Mouse (Mus musculus) kidney, embryonic 16.5 days (tissue): ENCODE data around the gene Parp11. TPM values are rescaled to one million over a fixed set of nuclear protein-coding genes. Genes with fewer than 3 reads are reported as not detected.
"Not testable (repeated sequence)": the region's sequence is repeated elsewhere in the genome, so short reads cannot be mapped to it uniquely, and the experiment has no call there.

ENCODE experiments used
- ATAC-seq: fragments of 200-750 bp; cut with Nextera tagmentation; 2 replicates; pipeline ENCODE4 v1.8.0; 2017; ENCODE audit warnings: moderate TSS enrichment; ENCODE audit not compliant: low FRiP score, low TSS enrichment
- H3K27ac ChIP-seq: fragments of 300-500 bp; sonication (generic); 2 replicates; pipeline ENCODE4 v1.5.1; 2014; ENCODE audit warnings: low read length
- H3K27me3 ChIP-seq: fragments of 300-500 bp; sonication (generic); 2 replicates; pipeline ENCODE4 v1.6.1; 2014; ENCODE audit warnings: low read length, control low read depth, mixed read lengths; ENCODE audit not compliant: insufficient read depth
- H3K36me3 ChIP-seq: fragments of 300-500 bp; sonication (generic); 2 replicates; pipeline ENCODE4 v1.6.1; 2014; ENCODE audit warnings: low read length, control low read depth, mixed read lengths; ENCODE audit not compliant: insufficient read depth
- H3K4me1 ChIP-seq: fragments of 300-500 bp; sonication (generic); 2 replicates; pipeline ENCODE4 v1.6.1; 2014; ENCODE audit warnings: low read length, control low read depth, mixed read lengths; ENCODE audit not compliant: insufficient read depth
- H3K4me2 ChIP-seq: fragments of 300-500 bp; sonication (generic); replicated peaks from 2 replicates; pipeline ENCODE4 v1.6.1; 2014; ENCODE audit warnings: low read depth, low read length
- H3K4me3 ChIP-seq: fragments of 300-500 bp; sonication (generic); 2 replicates; pipeline ENCODE4 v1.5.1; 2014; ENCODE audit warnings: mild to moderate bottlenecking, low read length
- H3K9ac ChIP-seq: fragments of 300-500 bp; sonication (generic); replicated peaks from 2 replicates; pipeline ENCODE4 v1.6.1; 2014; ENCODE audit warnings: low read length
- H3K9me3 ChIP-seq: fragments of 300-500 bp; sonication (generic); 2 replicates; pipeline ENCODE4 v1.6.1; 2016; ENCODE audit warnings: low read length, control low read depth
- WGBS: fragments of 180-500 bp; shearing (Covaris S2); extraction: QIAGEN DNeasy Blood & Tissue Kit; methylation state at CpG from one replicate; pipeline ENCODE4 v1.1.7; 2014; 5-methylcytosine and 5-hydroxymethylcytosine counted together
- polyA plus RNA-seq: library from polyadenylated mRNA; unstranded; fragments of >200 nt; fragmentation: Nextera tagmentation; extraction: Ambion mirVana; gene quantifications from 2 replicates; pipeline ENCODE4 v1.2.1, GENCODE M21; 2015

Gene Parp11
- polyA plus RNA-seq, 1 experiment from 2014 or later: 23.9 TPM

- WGBS: 85% methylated on average over 6 of the region's 12 CpGs
- H3K9ac ChIP-seq, H3K4me1 ChIP-seq, H3K27me3 ChIP-seq, H3K36me3 ChIP-seq, H3K4me2 ChIP-seq, H3K4me3 ChIP-seq, H3K27ac ChIP-seq, ATAC-seq: not testable (repeated sequence)
- 0 out of 2 replicates have a peak, but pooled peaks cover 10% of the 10 kb centered on the region for H3K9me3 ChIP-seq
These were observed 67.1 kb downstream of the Parp11 start for GRCm38 (mm10) chr6:127513776-127514175.

- H3K36me3 ChIP-seq: no peaks in the 10 kb centered on the region
- 46% methylated on average over 8 of the region's 8 CpGs for WGBS
- H3K9ac ChIP-seq: no peak overlapping the region
- ATAC-seq: peak; percentile 79; the same call in 1 of the 2 replicates
- H3K27me3 ChIP-seq: no peaks in the 10 kb centered on the region
- peaks cover 19% of the 10 kb centered on the region for H3K4me1 ChIP-seq
- no peak overlapping the region for H3K27ac ChIP-seq
- H3K4me2 ChIP-seq: 0 out of 2 replicates have a peak overlapping the region, but pooled peaks have one; percentile 10
- no peaks in the 10 kb centered on the region for H3K9me3 ChIP-seq
- no peak overlapping the region for H3K4me3 ChIP-seq
These were observed 74.5 kb downstream of the Parp11 start for GRCm38 (mm10) chr6:127521176-127521575.

GRCm38 (mm10) chr6:127522326-127522725 is 75.7 kb downstream of the Parp11 start:
- Histone ChIP-seq H3K9ac (no peak overlapping the region), H3K4me1 (peaks cover 19% of the 10 kb centered on the region), H3K27ac (no peak overlapping the region), H3K9me3 (no peaks in the 10 kb centered on the region), H3K4me3 (no peak overlapping the region), H3K27me3 (no peaks in the 10 kb centered on the region), H3K36me3 (no peaks in the 10 kb centered on the region), H3K4me2 (no peak overlapping the region)
- 13% methylated on average over 9 of the region's 9 CpGs for WGBS
- no peak for ATAC-seq

- H3K4me2 ChIP-seq: no peak overlapping the region
- H3K36me3 ChIP-seq: no peaks in the 10 kb centered on the region
- no peak overlapping the region for H3K27ac ChIP-seq
- H3K4me3 ChIP-seq: no peak overlapping the region
- ATAC-seq: no peak
- H3K9me3 ChIP-seq: no peaks in the 10 kb centered on the region
- H3K9ac ChIP-seq: no peak overlapping the region
- peaks cover 19% of the 10 kb centered on the region for H3K4me1 ChIP-seq
- 37% methylated on average over 8 of the region's 8 CpGs for WGBS
- no peaks in the 10 kb centered on the region for H3K27me3 ChIP-seq
These were observed 77.8 kb downstream of the Parp11 start for GRCm38 (mm10) chr6:127524442-127524841.

- no peaks in the 10 kb centered on the region for H3K27me3 ChIP-seq
- peaks cover 3% of the 10 kb centered on the region; the same call in 1 of the 2 replicates for H3K4me1 ChIP-seq
- ATAC-seq: no peak
- no peaks in the 10 kb centered on the region for H3K9me3 ChIP-seq
- WGBS: 80% methylated on average over 7 of the region's 7 CpGs
- no peak overlapping the region for H3K4me3 ChIP-seq
- H3K36me3 ChIP-seq: no peaks in the 10 kb centered on the region
- no peak overlapping the region for H3K27ac ChIP-seq
- H3K9ac ChIP-seq: no peak overlapping the region
- H3K4me2 ChIP-seq: no peak overlapping the region
These were observed 82.0 kb downstream of the Parp11 start for GRCm38 (mm10) chr6:127528625-127529024.

- H3K36me3 ChIP-seq: no peaks in the 10 kb centered on the region
- H3K9me3 ChIP-seq: no peaks in the 10 kb centered on the region
- WGBS: 68% methylated on average over 2 of the region's 2 CpGs
- peaks cover 3% of the 10 kb centered on the region; the same call in 1 of the 2 replicates for H3K4me1 ChIP-seq
- ATAC-seq: no peak
- H3K4me2 ChIP-seq: no peak overlapping the region
- no peaks in the 10 kb centered on the region for H3K27me3 ChIP-seq
- H3K4me3 ChIP-seq: no peak overlapping the region
- H3K27ac ChIP-seq: no peak overlapping the region
- no peak overlapping the region for H3K9ac ChIP-seq
These were observed 82.8 kb downstream of the Parp11 start for GRCm38 (mm10) chr6:127529451-127529850.

GRCm38 (mm10) chr6:127530206-127530605 is 83.6 kb downstream of the Parp11 start:
- peaks cover 3% of the 10 kb centered on the region; the same call in 1 of the 2 replicates for H3K4me1 ChIP-seq
- WGBS: 59% methylated on average over 3 of the region's 3 CpGs
- no peak overlapping the region for H3K9ac ChIP-seq
- no peaks in the 10 kb centered on the region for H3K36me3 ChIP-seq
- no peak for ATAC-seq
- H3K27me3 ChIP-seq: no peaks in the 10 kb centered on the region
- H3K4me2 ChIP-seq: no peak overlapping the region
- H3K27ac ChIP-seq: no peak overlapping the region
- no peaks in the 10 kb centered on the region for H3K9me3 ChIP-seq
- no peak overlapping the region for H3K4me3 ChIP-seq

GRCm38 (mm10) chr6:127531412-127532205 is 85.0 kb downstream of the Parp11 start:
- Histone ChIP-seq H3K4me1 (peaks cover 3% of the 10 kb centered on the region; the same call in 1 of the 2 replicates), H3K36me3 (no peaks in the 10 kb centered on the region), H3K27me3 (no peaks in the 10 kb centered on the region), H3K9me3 (no peaks in the 10 kb centered on the region), H3K4me3 (no peak overlapping the region), H3K4me2 (no peak overlapping the region), H3K9ac (no peak overlapping the region), H3K27ac (no peak overlapping the region)
- ATAC-seq: no peak
- WGBS: 45% methylated on average over 3 of the region's 3 CpGs

- no peaks in the 10 kb centered on the region for H3K36me3 ChIP-seq
- H3K4me2 ChIP-seq: no peak overlapping the region
- no peak for ATAC-seq
- no peak overlapping the region for H3K9ac ChIP-seq
- H3K27me3 ChIP-seq: no peaks in the 10 kb centered on the region
- no peak overlapping the region for H3K27ac ChIP-seq
- H3K4me1 ChIP-seq: peaks cover 3% of the 10 kb centered on the region; the same call in 1 of the 2 replicates
- WGBS: 69% methylated on average over 5 of the region's 5 CpGs
- no peaks in the 10 kb centered on the region for H3K9me3 ChIP-seq
- no peak overlapping the region for H3K4me3 ChIP-seq
These were observed 85.7 kb downstream of the Parp11 start for GRCm38 (mm10) chr6:127532304-127532703.

GRCm38 (mm10) chr6:127533766-127534165 is 87.1 kb downstream of the Parp11 start:
- Histone ChIP-seq H3K9ac (no peak overlapping the region), H3K4me1 (peaks cover 3% of the 10 kb centered on the region; the same call in 1 of the 2 replicates), H3K27ac (no peak overlapping the region), H3K9me3 (no peaks in the 10 kb centered on the region), H3K4me2 (no peak overlapping the region), H3K27me3 (no peaks in the 10 kb centered on the region), H3K36me3 (no peaks in the 10 kb centered on the region), H3K4me3 (no peak overlapping the region)
- no peak for ATAC-seq
- WGBS: 84% methylated on average over 5 of the region's 5 CpGs
